Mouse (Mus musculus): ENCODE results near the gene Rexo5. TPM values are rescaled to one million over a fixed set of nuclear protein-coding genes. Genes with fewer than 3 reads are reported as not detected.
A peak's percentile ranks its signal among the peaks of the same experiment; 100 is the strongest.

Rexo5 gene
- polyA plus RNA-seq, 1 experiment from 2014 or later: 25.2 TPM

DNA sequence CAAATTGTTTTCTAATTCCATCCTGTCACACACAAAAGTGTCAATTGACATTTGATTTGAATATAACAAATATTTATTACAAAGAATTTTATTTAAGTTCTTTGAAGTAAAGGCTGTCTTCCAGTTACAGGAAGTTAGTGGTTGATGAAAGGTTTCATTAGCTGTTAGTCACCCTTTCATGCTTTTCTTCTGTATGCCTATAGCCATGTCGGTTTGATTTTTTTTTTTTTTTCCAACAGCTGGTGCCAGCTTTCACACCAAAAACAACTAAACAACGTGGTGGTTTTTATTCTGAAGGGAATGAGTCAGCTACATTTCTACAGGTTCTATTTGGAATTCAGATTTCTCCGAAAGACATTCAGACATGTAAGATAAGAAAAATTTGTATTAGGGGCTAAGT is 7.2 kb downstream of the Rexo5 start:
- no peak overlapping the region for H3K4me2 ChIP-seq (ENCODE audit: low read length)
- ATAC-seq (replicated peaks; ENCODE audit: low FRiP score, low TSS enrichment, low read depth): no peak
- no peak for DNase-seq (ENCODE audit: low spot score)
- WGBS: 81% methylated on average over 3 of the region's 3 CpGs
- no peaks in the 10 kb centered on the region for H3K27me3 ChIP-seq (replicated peaks; ENCODE audit: control insufficient read depth, insufficient read depth, low read length)
- H3K9me3 ChIP-seq (ENCODE audit: control insufficient read depth, low read length): no peaks in the 10 kb centered on the region
- no peaks in the 10 kb centered on the region for H3K4me1 ChIP-seq (replicated peaks; ENCODE audit: control insufficient read depth, insufficient read depth, low read length)
- no peak overlapping the region for H3K27ac ChIP-seq (ENCODE audit: low read depth)
- no peak overlapping the region for H3K4me3 ChIP-seq (ENCODE audit: low read depth, low read length)
- H3K36me3 ChIP-seq (ENCODE audit: control insufficient read depth, insufficient read depth, low read length): peaks cover 17% of the 10 kb centered on the region
- no peak overlapping the region for H3K9ac ChIP-seq (ENCODE audit: low read length)

DNA sequence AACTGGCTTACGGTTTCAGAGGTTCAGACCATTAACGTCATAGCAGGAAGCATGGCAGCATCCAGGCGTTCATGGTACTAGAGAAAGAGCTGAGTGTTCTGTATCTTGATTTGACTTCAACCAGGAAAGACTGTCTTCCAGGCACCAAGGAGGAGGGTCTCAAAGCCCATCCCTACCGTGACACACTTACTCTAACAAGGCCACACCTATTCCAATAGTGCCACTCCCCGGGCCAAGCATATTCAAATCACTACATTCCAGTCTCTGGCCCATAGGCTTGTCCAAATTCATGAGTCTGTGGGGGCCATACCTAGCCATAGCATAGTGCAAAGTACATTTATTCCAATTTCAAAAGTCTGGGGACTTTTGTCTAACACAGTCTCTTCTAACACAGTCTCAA is 13.6 kb downstream of the Rexo5 start:
- H3K4me1 ChIP-seq (replicated peaks; ENCODE audit: control insufficient read depth, insufficient read depth, low read length): no peaks in the 10 kb centered on the region
- H3K4me3 ChIP-seq (ENCODE audit: low read depth, low read length): no peak overlapping the region
- ATAC-seq (replicated peaks; ENCODE audit: low FRiP score, low TSS enrichment, low read depth): no peak
- H3K27ac ChIP-seq (ENCODE audit: low read depth): no peak overlapping the region
- no peaks in the 10 kb centered on the region for H3K9me3 ChIP-seq (ENCODE audit: control insufficient read depth, low read length)
- no peak for DNase-seq (ENCODE audit: low spot score)
- H3K27me3 ChIP-seq (replicated peaks; ENCODE audit: control insufficient read depth, insufficient read depth, low read length): no peaks in the 10 kb centered on the region
- H3K4me2 ChIP-seq (ENCODE audit: low read length): no peak overlapping the region
- peaks cover 47% of the 10 kb centered on the region for H3K36me3 ChIP-seq (ENCODE audit: control insufficient read depth, insufficient read depth, low read length)
- no peak overlapping the region for H3K9ac ChIP-seq (ENCODE audit: low read length)
- WGBS: 91% methylated on average over 5 of the region's 5 CpGs

GRCm38 (mm10) chr7:119808723-119809122 is 14.9 kb downstream of the Rexo5 start:
- no peak overlapping the region for H3K4me2 ChIP-seq (ENCODE audit: low read length)
- no peak overlapping the region for H3K27ac ChIP-seq (ENCODE audit: low read depth)
- no peak for ATAC-seq (replicated peaks; ENCODE audit: low FRiP score, low TSS enrichment, low read depth)
- H3K36me3 ChIP-seq (ENCODE audit: control insufficient read depth, insufficient read depth, low read length): peaks cover 50% of the 10 kb centered on the region
- no peak for DNase-seq (ENCODE audit: low spot score)
- no peaks in the 10 kb centered on the region for H3K9me3 ChIP-seq (ENCODE audit: control insufficient read depth, low read length)
- no peak overlapping the region for H3K9ac ChIP-seq (ENCODE audit: low read length)
- H3K27me3 ChIP-seq (replicated peaks; ENCODE audit: control insufficient read depth, insufficient read depth, low read length): no peaks in the 10 kb centered on the region
- no peaks in the 10 kb centered on the region for H3K4me1 ChIP-seq (replicated peaks; ENCODE audit: control insufficient read depth, insufficient read depth, low read length)
- WGBS: 92% methylated on average over 3 of the region's 3 CpGs
- no peak overlapping the region for H3K4me3 ChIP-seq (ENCODE audit: low read depth, low read length)

DNA sequence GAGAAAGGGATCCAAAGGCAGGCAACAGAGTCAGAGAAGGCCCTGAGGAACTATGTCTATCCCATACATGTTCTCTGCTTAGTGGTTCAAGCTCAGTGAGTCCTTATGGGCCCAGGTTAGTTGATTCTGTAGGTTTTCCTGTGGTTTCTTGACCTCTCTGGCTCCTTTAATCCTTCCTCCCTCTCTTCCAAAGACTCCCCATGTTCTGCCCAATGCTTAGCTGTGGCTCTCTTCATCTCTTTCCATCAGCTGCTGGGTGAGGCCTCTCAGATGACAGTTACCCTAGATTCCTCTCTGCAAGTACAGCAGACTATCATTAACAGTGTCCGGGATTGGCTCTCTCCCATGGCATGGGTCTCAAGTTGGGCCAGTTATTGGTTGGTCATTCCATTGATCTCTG is 41.6 kb downstream of the Rexo5 start:
- 97% methylated on average over 1 of the region's 1 CpGs for WGBS
- Histone ChIP-seq H3K4me3 (ENCODE audit: low read depth, low read length) (no peak overlapping the region), H3K27ac (ENCODE audit: low read depth) (no peak overlapping the region), H3K4me2 (ENCODE audit: low read length) (no peak overlapping the region), H3K4me1 (replicated peaks; ENCODE audit: control insufficient read depth, insufficient read depth, low read length) (no peaks in the 10 kb centered on the region), H3K9ac (ENCODE audit: low read length) (no peak overlapping the region), H3K27me3 (replicated peaks; ENCODE audit: control insufficient read depth, insufficient read depth, low read length) (no peaks in the 10 kb centered on the region), H3K36me3 (ENCODE audit: control insufficient read depth, insufficient read depth, low read length) (peaks cover 13% of the 10 kb centered on the region), H3K9me3 (ENCODE audit: control insufficient read depth, low read length) (no peaks in the 10 kb centered on the region)
- ATAC-seq (replicated peaks; ENCODE audit: low FRiP score, low TSS enrichment, low read depth) (no peak), DNase-seq (ENCODE audit: low spot score) (no peak)

GRCm38 (mm10) chr7:119835996-119836777 is 42.4 kb downstream of the Rexo5 start:
- Histone ChIP-seq H3K9me3 (ENCODE audit: control insufficient read depth, low read length) (no peaks in the 10 kb centered on the region), H3K36me3 (ENCODE audit: control insufficient read depth, insufficient read depth, low read length) (peaks cover 13% of the 10 kb centered on the region), H3K9ac (ENCODE audit: low read length) (no peak overlapping the region), H3K4me2 (ENCODE audit: low read length) (no peak overlapping the region), H3K27ac (ENCODE audit: low read depth) (no peak overlapping the region), H3K4me1 (replicated peaks; ENCODE audit: control insufficient read depth, insufficient read depth, low read length) (no peaks in the 10 kb centered on the region), H3K4me3 (ENCODE audit: low read depth, low read length) (no peak overlapping the region), H3K27me3 (replicated peaks; ENCODE audit: control insufficient read depth, insufficient read depth, low read length) (no peaks in the 10 kb centered on the region)
- no peak for DNase-seq (ENCODE audit: low spot score)
- ATAC-seq (replicated peaks; ENCODE audit: low FRiP score, low TSS enrichment, low read depth): no peak
- WGBS: 96% methylated on average over 4 of the region's 4 CpGs

DNA sequence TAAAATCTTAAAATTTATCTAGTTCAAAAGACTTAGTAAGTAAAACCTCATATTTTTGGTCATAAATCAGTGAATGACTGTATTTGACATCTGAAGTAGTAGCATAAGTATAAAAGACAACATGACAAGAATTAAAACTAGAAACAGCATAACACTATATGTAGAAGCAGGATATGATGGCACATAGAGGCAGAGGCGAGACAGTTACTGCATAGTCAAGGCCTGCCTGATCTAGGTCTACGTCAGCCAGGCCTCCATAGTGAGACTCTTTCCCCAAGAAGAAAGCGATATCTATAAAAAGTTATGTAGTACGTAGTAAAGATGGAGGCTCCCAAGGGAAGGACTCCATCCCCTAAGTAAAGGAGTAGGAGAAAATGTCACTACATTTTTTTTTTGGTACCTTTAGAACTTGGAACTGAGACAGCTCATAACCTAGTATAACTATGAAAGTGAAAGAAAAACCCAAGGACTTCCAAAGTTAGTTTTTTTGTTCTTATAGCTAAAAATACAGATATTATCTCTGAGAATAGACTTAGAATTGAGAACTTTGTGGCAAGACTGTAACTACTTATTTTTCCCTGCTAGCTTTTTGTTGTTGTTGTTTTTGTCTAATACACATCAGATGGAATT is 48.1 kb downstream of the Rexo5 start:
- H3K36me3 ChIP-seq (ENCODE audit: control insufficient read depth, insufficient read depth, low read length): peaks cover 28% of the 10 kb centered on the region
- H3K9me3 ChIP-seq (ENCODE audit: control insufficient read depth, low read length): no peaks in the 10 kb centered on the region
- no peak overlapping the region for H3K9ac ChIP-seq (ENCODE audit: low read length)
- H3K4me3 ChIP-seq (ENCODE audit: low read depth, low read length): no peak overlapping the region
- no peaks in the 10 kb centered on the region for H3K4me1 ChIP-seq (replicated peaks; ENCODE audit: control insufficient read depth, insufficient read depth, low read length)
- 94% methylated on average over 4 of the region's 4 CpGs for WGBS
- H3K4me2 ChIP-seq (ENCODE audit: low read length): no peak overlapping the region
- no peak overlapping the region for H3K27ac ChIP-seq (ENCODE audit: low read depth)
- DNase-seq (ENCODE audit: low spot score) (no peak), ATAC-seq (replicated peaks; ENCODE audit: low FRiP score, low TSS enrichment, low read depth) (no peak)
- no peaks in the 10 kb centered on the region for H3K27me3 ChIP-seq (replicated peaks; ENCODE audit: control insufficient read depth, insufficient read depth, low read length)

DNA sequence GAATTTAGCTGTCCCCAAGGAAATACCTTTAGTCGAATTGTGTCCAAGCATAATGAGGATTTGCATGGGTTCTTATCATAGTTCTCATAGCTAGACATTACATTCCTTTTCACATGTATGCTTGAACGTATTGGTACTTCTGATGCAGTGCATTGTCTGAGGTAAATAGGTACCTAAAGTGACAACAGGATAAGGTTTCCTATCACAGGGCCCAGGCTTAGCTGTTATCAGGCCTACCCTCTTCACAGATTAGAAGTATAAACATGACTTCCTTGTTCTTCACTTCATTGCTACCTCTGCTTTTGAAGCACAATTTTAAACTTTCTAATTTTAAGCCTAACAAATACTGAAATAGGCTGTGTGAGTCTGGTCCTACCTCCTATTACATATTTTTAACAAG is 51.7 kb downstream of the Rexo5 start:
- Histone ChIP-seq H3K4me1 (replicated peaks; ENCODE audit: control insufficient read depth, insufficient read depth, low read length) (no peaks in the 10 kb centered on the region), H3K27ac (ENCODE audit: low read depth) (no peak overlapping the region), H3K27me3 (replicated peaks; ENCODE audit: control insufficient read depth, insufficient read depth, low read length) (no peaks in the 10 kb centered on the region), H3K4me2 (ENCODE audit: low read length) (no peak overlapping the region), H3K36me3 (ENCODE audit: control insufficient read depth, insufficient read depth, low read length) (peaks cover 37% of the 10 kb centered on the region), H3K4me3 (ENCODE audit: low read depth, low read length) (no peak overlapping the region), H3K9ac (ENCODE audit: low read length) (no peak overlapping the region), H3K9me3 (ENCODE audit: control insufficient read depth, low read length) (no peaks in the 10 kb centered on the region)
- WGBS: 86% methylated on average over 2 of the region's 2 CpGs
- ATAC-seq (replicated peaks; ENCODE audit: low FRiP score, low TSS enrichment, low read depth): no peak
- no peak for DNase-seq (ENCODE audit: low spot score)

GRCm38 (mm10) chr7:119847396-119847795 is 53.6 kb downstream of the Rexo5 start:
- peaks cover 39% of the 10 kb centered on the region for H3K36me3 ChIP-seq (ENCODE audit: control insufficient read depth, insufficient read depth, low read length)

DNA sequence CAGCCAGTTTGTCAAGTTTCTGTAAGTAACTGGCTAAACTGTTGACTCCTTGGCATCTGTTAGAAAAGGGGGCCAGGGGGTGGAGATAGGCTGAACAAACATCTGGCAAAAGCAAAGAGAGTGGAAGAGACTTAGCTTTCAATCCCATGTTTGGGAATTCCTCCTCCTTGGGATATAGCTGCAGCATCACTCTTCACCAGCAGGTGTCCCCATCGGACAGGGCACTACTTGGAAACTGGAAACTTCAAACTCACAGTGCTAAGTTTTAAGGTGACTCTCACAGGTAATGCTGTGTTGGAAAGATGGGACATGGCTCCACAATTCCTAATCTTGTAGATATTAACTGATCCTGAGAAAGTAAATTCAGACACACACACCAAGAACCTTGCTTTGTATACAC is 55.3 kb downstream of the Rexo5 start:
- DNase-seq (ENCODE audit: low spot score) (peak; percentile 89), ATAC-seq (replicated peaks; ENCODE audit: low FRiP score, low TSS enrichment, low read depth) (peak; percentile 43; the same call in 1 of the 2 replicates)
- no peaks in the 10 kb centered on the region for H3K27me3 ChIP-seq (replicated peaks; ENCODE audit: control insufficient read depth, insufficient read depth, low read length)
- no peak overlapping the region for H3K4me2 ChIP-seq (ENCODE audit: low read length)
- H3K4me1 ChIP-seq (replicated peaks; ENCODE audit: control insufficient read depth, insufficient read depth, low read length): no peaks in the 10 kb centered on the region
- WGBS: 3% methylated on average over 1 of the region's 1 CpGs
- H3K27ac ChIP-seq (ENCODE audit: low read depth): no peak overlapping the region
- peaks cover 48% of the 10 kb centered on the region for H3K36me3 ChIP-seq (ENCODE audit: control insufficient read depth, insufficient read depth, low read length)
- no peak overlapping the region for H3K9ac ChIP-seq (ENCODE audit: low read length)
- H3K9me3 ChIP-seq (ENCODE audit: control insufficient read depth, low read length): no peaks in the 10 kb centered on the region
- H3K4me3 ChIP-seq (ENCODE audit: low read depth, low read length): no peak overlapping the region

More at GRCm38 (mm10) chr7:119847396-119847795, 53.6 kb downstream of the Rexo5 start:
- WGBS: 89% methylated on average over 2 of the region's 2 CpGs
- Histone ChIP-seq H3K4me1 (replicated peaks; ENCODE audit: control insufficient read depth, insufficient read depth, low read length) (no peaks in the 10 kb centered on the region), H3K27ac (ENCODE audit: low read depth) (no peak overlapping the region), H3K4me3 (ENCODE audit: low read depth, low read length) (no peak overlapping the region), H3K9ac (ENCODE audit: low read length) (no peak overlapping the region), H3K27me3 (replicated peaks; ENCODE audit: control insufficient read depth, insufficient read depth, low read length) (no peaks in the 10 kb centered on the region), H3K9me3 (ENCODE audit: control insufficient read depth, low read length) (no peaks in the 10 kb centered on the region), H3K4me2 (ENCODE audit: low read length) (no peak overlapping the region)
- ATAC-seq (replicated peaks; ENCODE audit: low FRiP score, low TSS enrichment, low read depth): no peak
- DNase-seq (ENCODE audit: low spot score): no peak

All from intestine, embryonic 14.5 days (tissue).